Mouse (Mus musculus): Measurements from ENCODE around the gene Thap8. TPM values are rescaled to one million over a fixed set of nuclear protein-coding genes. Genes with fewer than 3 reads are reported as not detected.

Thap8 gene
- polyA plus RNA-seq, 1 experiment, result not detected

- DNase-seq (ENCODE audit: low read depth, low spot score), result peak; percentile 73
- under 1% methylated on average over 9 of the region's 9 CpGs for WGBS
Measured at GRCm38 (mm10) chr7:30336384-30336783, 56.5 kb downstream of the Thap8 start.

DNA sequence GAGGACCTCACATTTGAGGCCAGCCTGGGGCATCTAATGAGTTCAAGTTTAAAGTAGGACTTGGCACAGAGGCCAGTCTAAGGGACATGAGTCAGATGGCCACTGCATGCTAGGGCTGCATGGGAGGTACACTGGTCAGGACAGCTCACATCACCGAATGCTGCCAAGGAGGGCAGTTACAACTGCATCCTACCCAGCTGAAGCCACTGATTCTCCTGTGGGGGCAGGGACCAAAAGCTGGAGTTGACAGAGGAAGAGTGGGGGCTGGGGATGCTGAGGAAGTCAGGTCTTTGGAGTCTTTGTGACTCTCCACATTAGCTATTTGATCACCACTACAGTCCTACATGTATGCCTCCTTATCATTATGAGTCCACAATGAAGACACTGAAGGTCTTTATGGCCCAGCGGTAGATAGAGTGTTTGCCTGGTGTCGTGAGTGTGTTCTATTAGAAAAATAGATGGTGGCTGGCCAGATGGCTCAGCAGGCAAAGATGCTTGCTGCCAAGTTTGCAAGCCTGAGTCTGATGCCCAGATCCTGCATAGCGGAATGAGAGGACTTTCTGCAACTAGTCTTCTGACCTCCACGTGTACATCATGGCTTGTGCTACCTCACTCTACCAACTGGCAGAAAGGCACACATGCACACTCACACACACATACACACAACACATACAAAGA lies 59.7 kb downstream of the Thap8 start:
- no peak for DNase-seq (ENCODE audit: low read depth, low spot score)
- WGBS, result 63% methylated on average over 5 of the region's 5 CpGs

Other genes with a start within 250 kb of the Thap8 start
- 1.1 and 2.5 TPM in 2 replicates for gene Zfp14, start 228.7 kb upstream of the Thap8 start, polyA plus RNA-seq (2012; rRNA removed)
- 0.25 and 0.35 TPM in 2 replicates for gene Zfp82, start 207.2 kb upstream of the Thap8 start, polyA plus RNA-seq (2012; rRNA removed)
- gene Gm26920, start 189.7 kb upstream of the Thap8 start, polyA plus RNA-seq (2012; rRNA removed), result 0.25 TPM in 1 of 2 replicates, not detected in the other
- gene Zfp566, start 189.6 kb upstream of the Thap8 start, polyA plus RNA-seq (2012; rRNA removed), result 1.0 and 1.2 TPM in 2 replicates
- 11.4 and 12.5 TPM in 2 replicates for gene Zfp260, start 185.3 kb upstream of the Thap8 start, polyA plus RNA-seq (2012; rRNA removed)
- gene Zfp382, start 158.2 kb upstream of the Thap8 start, polyA plus RNA-seq (2012; rRNA removed), result 0.20 and 1.2 TPM in 2 replicates
- gene Zfp146, start 110.3 kb upstream of the Thap8 start, polyA plus RNA-seq (2012; rRNA removed), result 8.8 and 11.3 TPM in 2 replicates
- 90.2 and 179 TPM in 2 replicates for gene Cox7a1, start 96.0 kb upstream of the Thap8 start, polyA plus RNA-seq (2012; rRNA removed)
- 636 and 641 TPM in 2 replicates for gene Capns1, start 81.3 kb upstream of the Thap8 start, polyA plus RNA-seq (2012; rRNA removed)
- gene Polr2i, start 48.1 kb upstream of the Thap8 start, polyA plus RNA-seq (2012; rRNA removed), result 100 and 106 TPM in 2 replicates
- 56.3 and 57.3 TPM in 2 replicates for gene Tbcb, start 47.8 kb upstream of the Thap8 start, polyA plus RNA-seq (2012; rRNA removed)
- 0.18 TPM in 1 of 2 replicates, not detected in the other for gene Ovol3, start 44.4 kb upstream of the Thap8 start, polyA plus RNA-seq (2012; rRNA removed)
- gene Wdr62, start 325 bp downstream of the Thap8 start, polyA plus RNA-seq (2012; rRNA removed), result 14.0 and 16.5 TPM in 2 replicates
- gene Clip3, start 11.6 kb downstream of the Thap8 start, polyA plus RNA-seq (2012; rRNA removed), result 4.0 and 4.9 TPM in 2 replicates
- 81.0 and 96.8 TPM in 2 replicates for gene Alkbh6, start 28.6 kb downstream of the Thap8 start, polyA plus RNA-seq (2012; rRNA removed)
- gene Syne4, start 34.7 kb downstream of the Thap8 start, polyA plus RNA-seq (2012; rRNA removed), result 18.4 and 23.2 TPM in 2 replicates
- gene E130208F15Rik, start 41.6 kb downstream of the Thap8 start, polyA plus RNA-seq (2012; rRNA removed), result 0.31 and 0.74 TPM in 2 replicates
- gene Sdhaf1, start 43.8 kb downstream of the Thap8 start, polyA plus RNA-seq (2012; rRNA removed), result 12.1 and 13.9 TPM in 2 replicates
- gene Lrfn3, start 82.7 kb downstream of the Thap8 start, polyA plus RNA-seq (2012; rRNA removed), result 12.7 and 13.1 TPM in 2 replicates
- 109 and 121 TPM in 2 replicates for gene Tyrobp, start 133.7 kb downstream of the Thap8 start, polyA plus RNA-seq (2012; rRNA removed)
- 18.0 and 22.2 TPM in 2 replicates for gene Hcst, start 139.8 kb downstream of the Thap8 start, polyA plus RNA-seq (2012; rRNA removed)
- gene Nfkbid, start 141.6 kb downstream of the Thap8 start, polyA plus RNA-seq (2012; rRNA removed), result 8.6 and 9.0 TPM in 2 replicates
- 54.6 and 86.3 TPM in 2 replicates for gene Aplp1, start 165.4 kb downstream of the Thap8 start, polyA plus RNA-seq (2012; rRNA removed)
- gene Kirrel2, start 177.6 kb downstream of the Thap8 start, polyA plus RNA-seq (2012; rRNA removed), result 0.06 and 0.08 TPM in 2 replicates
- 0.17 and 0.18 TPM in 2 replicates for gene Nphs1, start 178.2 kb downstream of the Thap8 start, polyA plus RNA-seq (2012; rRNA removed)
- 1.6 and 7.7 TPM in 2 replicates for gene Prodh2, start 213.5 kb downstream of the Thap8 start, polyA plus RNA-seq (2012; rRNA removed)

Data from large intestine, adult 2 months (tissue).